Mouse (Mus musculus) left cerebral cortex, postnatal 4 days (tissue): ENCODE measurements at regions not wholly inside any gene's neighbourhood (a gene's known extent, or its start where the extent isn't known, plus 50 kb on each side); places are given as distances from the start of the nearest gene placed in this dataset.

Experiments
- DNase-seq: peaks from one replicate; pipeline ENCODE4 v3.0.0-alpha.2; 2022
- intact Hi-C: fragments of 180-260 bp; cut with DNase I; formaldehyde crosslinking; loops from one replicate; pipeline ENCODE4 v1.15.1; 2025

- DNase-seq, result no peak
- intact Hi-C loops, result no loop called here
These were observed 144.4 kb upstream of the Fndc3a start for GRCm38 (mm10) chr14:72854226-72854625.

GRCm38 (mm10) chr14:72853104-72853503 is 143.3 kb upstream of the Fndc3a start:
- intact Hi-C loops, result no loop called here
- DNase-seq, result no peak

- intact Hi-C loops, result no loop called here
- DNase-seq, result no peak
These were observed 141.1 kb upstream of the Fndc3a start for GRCm38 (mm10) chr14:72850884-72851283.

- intact Hi-C loops, result no loop called here
- no peak for DNase-seq
These were observed 138.6 kb upstream of the Fndc3a start for GRCm38 (mm10) chr14:72848271-72848955.

- DNase-seq, result no peak
- intact Hi-C loops, result no loop called here
These were observed 137.7 kb upstream of the Fndc3a start for GRCm38 (mm10) chr14:72847466-72847865.

- intact Hi-C loops, result no loop called here
- DNase-seq, result peak; percentile 6
These were observed 136.0 kb upstream of the Fndc3a start for GRCm38 (mm10) chr14:72845621-72846440.

GRCm38 (mm10) chr14:72844753-72845369 is 135.1 kb upstream of the Fndc3a start:
- DNase-seq, result no peak
- intact Hi-C loops, result no loop called here

GRCm38 (mm10) chr14:72841753-72842152 is 131.9 kb upstream of the Fndc3a start:
- DNase-seq, result no peak
- intact Hi-C loops, result no loop called here

GRCm38 (mm10) chr14:72835158-72835557 is 125.4 kb upstream of the Fndc3a start:
- intact Hi-C loops, result no loop called here
- no peak for DNase-seq

- intact Hi-C loops, result no loop called here
- DNase-seq, result no peak
These were observed 119.5 kb upstream of the Fndc3a start for GRCm38 (mm10) chr14:72829261-72829660.

GRCm38 (mm10) chr14:72825549-72825948 is 115.7 kb upstream of the Fndc3a start:
- intact Hi-C loops, result no loop called here
- DNase-seq, result no peak

- no peak for DNase-seq
- intact Hi-C loops, result no loop called here
These were observed 112.4 kb upstream of the Fndc3a start for GRCm38 (mm10) chr14:72822231-72822615.

GRCm38 (mm10) chr14:72821517-72822230 is 111.9 kb upstream of the Fndc3a start:
- intact Hi-C loops, result no loop called here
- DNase-seq, result no peak

- no peak for DNase-seq
- intact Hi-C loops, result no loop called here
These were observed 109.2 kb upstream of the Fndc3a start for GRCm38 (mm10) chr14:72819037-72819436.

GRCm38 (mm10) chr14:72817764-72818163 is 108.0 kb upstream of the Fndc3a start:
- intact Hi-C loops, result no loop called here
- no peak for DNase-seq

- intact Hi-C loops, result no loop called here
- DNase-seq, result peak; percentile 41
These were observed 107.0 kb upstream of the Fndc3a start for GRCm38 (mm10) chr14:72816847-72817246.

- intact Hi-C loops, result no loop called here
- no peak for DNase-seq
These were observed 99.3 kb upstream of the Fndc3a start for GRCm38 (mm10) chr14:72809138-72809537.

GRCm38 (mm10) chr14:72807947-72808346 is 98.1 kb upstream of the Fndc3a start:
- intact Hi-C loops, result no loop called here
- DNase-seq, result no peak

- intact Hi-C loops, result no loop called here
- DNase-seq, result no peak
These were observed 97.5 kb upstream of the Fndc3a start for GRCm38 (mm10) chr14:72807286-72807685.

- DNase-seq, result no peak
- intact Hi-C loops, result no loop called here
These were observed 96.8 kb upstream of the Fndc3a start for GRCm38 (mm10) chr14:72806598-72806997.

GRCm38 (mm10) chr14:72803579-72803978 is 93.8 kb upstream of the Fndc3a start:
- no peak for DNase-seq
- intact Hi-C loops, result no loop called here
